Mouse (Mus musculus): Measurements from ENCODE around the gene Arf6. TPM values are rescaled to one million over a fixed set of nuclear protein-coding genes. Genes with fewer than 3 reads are reported as not detected.

The Arf6 gene
- polyA plus RNA-seq, 1 experiment from 2014 or later = 47.4 TPM

- 84% methylated on average over 10 of the region's 10 CpGs for WGBS
- Histone ChIP-seq H3K4me1 (replicated peaks; ENCODE audit: control insufficient read depth, insufficient read depth, low read length) (no peaks in the 10 kb centered on the region), H3K27me3 (ENCODE audit: control insufficient read depth, insufficient read depth, low read length) (no peaks in the 10 kb centered on the region), H3K36me3 (ENCODE audit: control insufficient read depth, insufficient read depth, low read length) (no peaks in the 10 kb centered on the region), H3K4me3 (ENCODE audit: low read depth, low read length) (no peak overlapping the region), H3K9ac (ENCODE audit: low read depth, low read length) (no peak overlapping the region), H3K9me3 (ENCODE audit: control insufficient read depth, low read length) (no peaks in the 10 kb centered on the region), H3K27ac (ENCODE audit: low read depth, low read length) (no peak overlapping the region), H3K4me2 (replicated peaks; ENCODE audit: low read depth, low read length) (no peak overlapping the region)
- DNase-seq (ENCODE audit: low spot score) (no peak), ATAC-seq (ENCODE audit: low FRiP score) (no peak)
Observed at GRCm38 (mm10) chr12:69393076-69393475, 21.1 kb downstream of the Arf6 start.

- ATAC-seq (ENCODE audit: low FRiP score) (no peak), DNase-seq (ENCODE audit: low spot score) (no peak)
- Histone ChIP-seq H3K9me3 (ENCODE audit: control insufficient read depth, low read length) (no peaks in the 10 kb centered on the region), H3K4me1 (replicated peaks; ENCODE audit: control insufficient read depth, insufficient read depth, low read length) (no peaks in the 10 kb centered on the region), H3K36me3 (ENCODE audit: control insufficient read depth, insufficient read depth, low read length) (no peaks in the 10 kb centered on the region), H3K27ac (ENCODE audit: low read depth, low read length) (no peak overlapping the region), H3K9ac (ENCODE audit: low read depth, low read length) (no peak overlapping the region), H3K4me2 (replicated peaks; ENCODE audit: low read depth, low read length) (no peak overlapping the region), H3K4me3 (ENCODE audit: low read depth, low read length) (no peak overlapping the region), H3K27me3 (ENCODE audit: control insufficient read depth, insufficient read depth, low read length) (no peaks in the 10 kb centered on the region)
- WGBS = 83% methylated on average over 6 of the region's 6 CpGs
Observed at GRCm38 (mm10) chr12:69394456-69394855, 22.5 kb downstream of the Arf6 start.

GRCm38 (mm10) chr12:69400367-69400766, 28.4 kb downstream of the Arf6 start:
- H3K27me3 ChIP-seq (ENCODE audit: control insufficient read depth, insufficient read depth, low read length) = no peaks in the 10 kb centered on the region
- DNase-seq (ENCODE audit: low spot score) (no peak), ATAC-seq (ENCODE audit: low FRiP score) (no peak)
- H3K27ac ChIP-seq (ENCODE audit: low read depth, low read length) = no peak overlapping the region
- WGBS = 83% methylated on average over 4 of the region's 4 CpGs
- no peaks in the 10 kb centered on the region for H3K9me3 ChIP-seq (ENCODE audit: control insufficient read depth, low read length)
- no peak overlapping the region for H3K4me3 ChIP-seq (ENCODE audit: low read depth, low read length)
- no peak overlapping the region for H3K9ac ChIP-seq (ENCODE audit: low read depth, low read length)
- no peaks in the 10 kb centered on the region for H3K36me3 ChIP-seq (ENCODE audit: control insufficient read depth, insufficient read depth, low read length)
- no peaks in the 10 kb centered on the region for H3K4me1 ChIP-seq (replicated peaks; ENCODE audit: control insufficient read depth, insufficient read depth, low read length)
- H3K4me2 ChIP-seq (replicated peaks; ENCODE audit: low read depth, low read length) = no peak overlapping the region

- H3K27ac ChIP-seq (ENCODE audit: low read depth, low read length) = no peak overlapping the region
- H3K36me3 ChIP-seq (ENCODE audit: control insufficient read depth, insufficient read depth, low read length) = no peaks in the 10 kb centered on the region
- WGBS = 58% methylated on average over 2 of the region's 2 CpGs
- no peaks in the 10 kb centered on the region for H3K4me1 ChIP-seq (replicated peaks; ENCODE audit: control insufficient read depth, insufficient read depth, low read length)
- DNase-seq (ENCODE audit: low spot score) (no peak), ATAC-seq (ENCODE audit: low FRiP score) (no peak)
- H3K4me3 ChIP-seq (ENCODE audit: low read depth, low read length) = no peak overlapping the region
- no peaks in the 10 kb centered on the region for H3K9me3 ChIP-seq (ENCODE audit: control insufficient read depth, low read length)
- no peak overlapping the region for H3K4me2 ChIP-seq (replicated peaks; ENCODE audit: low read depth, low read length)
- no peak overlapping the region for H3K9ac ChIP-seq (ENCODE audit: low read depth, low read length)
- no peaks in the 10 kb centered on the region for H3K27me3 ChIP-seq (ENCODE audit: control insufficient read depth, insufficient read depth, low read length)
Observed at GRCm38 (mm10) chr12:69400871-69401286, 28.9 kb downstream of the Arf6 start.

GRCm38 (mm10) chr12:69402100-69402499, 30.1 kb downstream of the Arf6 start:
- Histone ChIP-seq H3K36me3 (ENCODE audit: control insufficient read depth, insufficient read depth, low read length) (no peaks in the 10 kb centered on the region), H3K4me1 (replicated peaks; ENCODE audit: control insufficient read depth, insufficient read depth, low read length) (no peaks in the 10 kb centered on the region), H3K4me2 (replicated peaks; ENCODE audit: low read depth, low read length) (no peak overlapping the region), H3K4me3 (ENCODE audit: low read depth, low read length) (no peak overlapping the region), H3K9ac (ENCODE audit: low read depth, low read length) (no peak overlapping the region; the same call in 1 of the 2 replicates), H3K27ac (ENCODE audit: low read depth, low read length) (no peak overlapping the region), H3K9me3 (ENCODE audit: control insufficient read depth, low read length) (no peaks in the 10 kb centered on the region), H3K27me3 (ENCODE audit: control insufficient read depth, insufficient read depth, low read length) (no peaks in the 10 kb centered on the region)
- DNase-seq (ENCODE audit: low spot score) = no peak
- ATAC-seq (ENCODE audit: low FRiP score) = no peak
- WGBS = 72% methylated on average over 9 of the region's 9 CpGs

GRCm38 (mm10) chr12:69402594-69403167, 30.7 kb downstream of the Arf6 start:
- Histone ChIP-seq H3K4me2 (replicated peaks; ENCODE audit: low read depth, low read length) (no peak overlapping the region), H3K27me3 (ENCODE audit: control insufficient read depth, insufficient read depth, low read length) (no peaks in the 10 kb centered on the region), H3K27ac (ENCODE audit: low read depth, low read length) (no peak overlapping the region), H3K36me3 (ENCODE audit: control insufficient read depth, insufficient read depth, low read length) (no peaks in the 10 kb centered on the region), H3K9ac (ENCODE audit: low read depth, low read length) (no peak overlapping the region), H3K4me3 (ENCODE audit: low read depth, low read length) (no peak overlapping the region), H3K9me3 (ENCODE audit: control insufficient read depth, low read length) (no peaks in the 10 kb centered on the region), H3K4me1 (replicated peaks; ENCODE audit: control insufficient read depth, insufficient read depth, low read length) (no peaks in the 10 kb centered on the region)
- no peak for ATAC-seq (ENCODE audit: low FRiP score)
- DNase-seq (ENCODE audit: low spot score) = no peak
- 90% methylated on average over 13 of the region's 13 CpGs for WGBS

- no peak overlapping the region for H3K27ac ChIP-seq (ENCODE audit: low read depth, low read length)
- no peaks in the 10 kb centered on the region for H3K36me3 ChIP-seq (ENCODE audit: control insufficient read depth, insufficient read depth, low read length)
- ATAC-seq (ENCODE audit: low FRiP score) (no peak), DNase-seq (ENCODE audit: low spot score) (no peak)
- no peak overlapping the region for H3K4me3 ChIP-seq (ENCODE audit: low read depth, low read length)
- H3K9ac ChIP-seq (ENCODE audit: low read depth, low read length) = no peak overlapping the region
- no peaks in the 10 kb centered on the region for H3K4me1 ChIP-seq (replicated peaks; ENCODE audit: control insufficient read depth, insufficient read depth, low read length)
- no peaks in the 10 kb centered on the region for H3K27me3 ChIP-seq (ENCODE audit: control insufficient read depth, insufficient read depth, low read length)
- H3K9me3 ChIP-seq (ENCODE audit: control insufficient read depth, low read length) = no peaks in the 10 kb centered on the region
- 65% methylated on average over 5 of the region's 5 CpGs for WGBS
- no peak overlapping the region for H3K4me2 ChIP-seq (replicated peaks; ENCODE audit: low read depth, low read length)
Observed at GRCm38 (mm10) chr12:69410767-69411166, 38.8 kb downstream of the Arf6 start.

GRCm38 (mm10) chr12:69411936-69412335, 40.0 kb downstream of the Arf6 start:
- ATAC-seq (ENCODE audit: low FRiP score) (no peak), DNase-seq (ENCODE audit: low spot score) (no peak)
- Histone ChIP-seq H3K27me3 (ENCODE audit: control insufficient read depth, insufficient read depth, low read length) (no peaks in the 10 kb centered on the region), H3K27ac (ENCODE audit: low read depth, low read length) (no peak overlapping the region), H3K4me1 (replicated peaks; ENCODE audit: control insufficient read depth, insufficient read depth, low read length) (no peaks in the 10 kb centered on the region), H3K4me3 (ENCODE audit: low read depth, low read length) (no peak overlapping the region), H3K9ac (ENCODE audit: low read depth, low read length) (no peak overlapping the region), H3K4me2 (replicated peaks; ENCODE audit: low read depth, low read length) (no peak overlapping the region), H3K36me3 (ENCODE audit: control insufficient read depth, insufficient read depth, low read length) (no peaks in the 10 kb centered on the region), H3K9me3 (ENCODE audit: control insufficient read depth, low read length) (no peaks in the 10 kb centered on the region)
- WGBS = 72% methylated on average over 4 of the region's 4 CpGs

GRCm38 (mm10) chr12:69413303-69413702, 41.4 kb downstream of the Arf6 start:
- H3K9ac ChIP-seq (ENCODE audit: low read depth, low read length) = no peak overlapping the region
- H3K9me3 ChIP-seq (ENCODE audit: control insufficient read depth, low read length) = no peaks in the 10 kb centered on the region
- H3K27me3 ChIP-seq (ENCODE audit: control insufficient read depth, insufficient read depth, low read length) = no peaks in the 10 kb centered on the region
- H3K27ac ChIP-seq (ENCODE audit: low read depth, low read length) = no peak overlapping the region
- no peak for ATAC-seq (ENCODE audit: low FRiP score)
- no peak overlapping the region for H3K4me3 ChIP-seq (ENCODE audit: low read depth, low read length)
- 82% methylated on average over 3 of the region's 3 CpGs for WGBS
- no peaks in the 10 kb centered on the region for H3K36me3 ChIP-seq (ENCODE audit: control insufficient read depth, insufficient read depth, low read length)
- no peak overlapping the region for H3K4me2 ChIP-seq (replicated peaks; ENCODE audit: low read depth, low read length)
- no peak for DNase-seq (ENCODE audit: low spot score)
- H3K4me1 ChIP-seq (replicated peaks; ENCODE audit: control insufficient read depth, insufficient read depth, low read length) = no peaks in the 10 kb centered on the region

All from hindbrain, embryonic 11.5 days (tissue).